Mouse (Mus musculus) E14TG2a.4 (cell line): ENCODE data around the gene Eipr1.

Experiments
- H3K27me3 ChIP-seq: 2 replicates; pipeline ENCODE4 v1.6.1; 2014; ENCODE audit warnings: low read length, control low read depth; ENCODE audit not compliant: insufficient read depth
- H3K36me3 ChIP-seq: 2 replicates; pipeline ENCODE4 v1.6.1; 2014; ENCODE audit warnings: low read length, control low read depth; ENCODE audit not compliant: insufficient read depth
- H3K4me1 ChIP-seq: replicated peaks from 2 replicates; pipeline ENCODE4 v1.6.1; 2014; ENCODE audit warnings: low read depth, low read length, control low read depth
- H3K4me3 ChIP-seq: replicated peaks from 2 replicates; pipeline ENCODE4 v1.5.1; 2014; ENCODE audit warnings: mild to moderate bottlenecking, low read length
- H3K9me3 ChIP-seq: 2 replicates; pipeline ENCODE4 v1.6.1; 2014; ENCODE audit warnings: low read length, control low read depth
- CTCF ChIP-seq: conservative IDR thresholded peaks from 2 replicates; pipeline ENCODE4 v1.5.1; 2014; ENCODE audit warnings: low read length
- NANOG ChIP-seq: IDR thresholded peaks from 2 replicates; pipeline ENCODE4 v1.6.1; 2014; ENCODE audit warnings: borderline replicate concordance, low read length, mixed read lengths
- POU5F1 ChIP-seq: IDR thresholded peaks from 2 replicates; pipeline ENCODE4 v1.6.1; 2014; ENCODE audit warnings: low read length, borderline replicate concordance

Gene Eipr1

DNA sequence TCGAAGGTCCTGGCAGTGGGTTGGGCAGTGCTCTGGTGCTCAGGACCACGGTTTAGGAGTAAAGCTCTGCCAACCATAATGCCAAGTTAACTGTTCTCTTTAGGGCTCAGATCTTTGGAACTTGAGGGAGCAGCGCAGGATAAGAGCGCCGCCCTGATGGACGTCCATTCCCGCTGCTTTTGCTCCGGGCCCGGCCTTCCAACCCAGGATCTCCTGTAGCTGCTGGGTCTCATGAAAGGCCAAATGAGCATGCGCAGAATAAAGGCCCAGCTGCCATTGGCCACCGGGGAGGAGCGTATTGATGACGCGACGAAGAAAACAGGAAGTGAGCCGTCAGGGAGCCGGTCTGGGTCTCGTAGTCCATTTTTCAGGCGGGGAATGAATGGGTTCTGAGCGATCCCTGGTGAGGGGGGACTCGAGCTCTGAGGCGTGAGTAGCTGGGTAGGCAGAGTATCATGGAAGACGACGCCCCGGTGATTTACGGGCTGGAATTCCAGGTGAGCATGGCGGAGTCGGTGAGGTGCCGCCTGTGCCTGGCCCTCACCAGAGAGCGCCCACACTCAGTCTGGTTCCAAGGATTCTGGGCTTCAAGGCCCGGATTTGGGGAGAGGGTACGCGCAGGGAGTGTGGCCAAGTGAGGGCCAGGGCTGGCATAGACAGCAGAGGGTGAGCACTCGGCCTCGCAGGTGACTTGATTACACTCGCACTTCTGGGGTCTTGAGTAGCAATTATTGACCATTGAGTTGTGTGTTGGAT is at the start of gene Eipr1:
Eipr1 (plus strand) TSS at position 296 of the 756 bp plus-strand sequence.
- TF ChIP-seq NANOG (no peak), POU5F1 (no peak), CTCF (no peak)
- Histone ChIP-seq H3K4me3 (peak within 1 kb of the TSS; percentile 93), H3K4me1 (peaks cover 43% of the 10 kb centered on the region), H3K27me3 (no peaks in the 10 kb centered on the region), H3K9me3 (no peaks in the 10 kb centered on the region), H3K36me3 (peaks cover 11% of the 10 kb centered on the region)

DNA sequence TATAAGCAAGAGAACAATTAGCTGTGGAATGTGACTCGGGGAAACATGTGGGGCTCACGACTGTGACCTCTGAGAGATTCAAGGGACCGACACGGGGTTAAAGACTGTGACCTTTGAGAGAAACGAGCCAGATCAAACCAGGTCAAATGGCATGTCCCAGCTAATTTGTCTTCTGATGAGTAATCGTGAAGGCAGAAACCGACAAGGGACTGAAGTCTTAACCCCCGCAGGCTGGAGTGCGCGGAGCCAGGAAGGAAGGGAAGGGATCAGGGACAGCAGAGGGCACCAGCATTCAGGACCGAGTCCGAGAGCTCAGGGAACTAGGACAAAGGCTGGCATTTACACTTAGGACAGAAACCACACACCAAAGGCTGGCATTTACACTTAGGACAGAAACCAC is 47.2 kb upstream of the Eipr1 start:
- Histone ChIP-seq H3K27me3 (no peaks in the 10 kb centered on the region), H3K9me3 (no peaks in the 10 kb centered on the region), H3K4me1 (peaks cover 54% of the 10 kb centered on the region), H3K36me3 (peaks cover 17% of the 10 kb centered on the region), H3K4me3 (no peak overlapping the region)
- TF ChIP-seq NANOG (no peak), CTCF (no peak), POU5F1 (no peak)

DNA sequence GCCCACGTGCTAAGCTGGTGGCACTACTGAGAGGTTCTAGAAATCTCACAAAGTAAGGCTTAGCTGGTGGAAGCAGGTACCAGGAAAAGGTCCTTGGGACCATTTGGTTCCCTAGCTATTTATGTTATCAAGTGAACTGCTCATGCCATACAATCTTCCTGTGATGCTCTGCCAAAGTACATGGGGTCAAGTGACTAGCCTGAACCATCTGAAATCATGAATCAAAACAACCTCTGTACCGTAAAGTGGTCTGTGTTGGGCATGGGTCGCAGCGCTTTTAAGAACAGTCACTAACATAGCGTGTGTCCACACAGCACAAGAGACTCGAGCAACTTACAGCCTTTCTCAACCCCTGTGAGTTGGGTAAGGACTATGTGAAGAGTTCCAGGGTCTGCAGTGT is 46.4 kb upstream of the Eipr1 start:
- peaks cover 18% of the 10 kb centered on the region for H3K36me3 ChIP-seq
- peaks cover 56% of the 10 kb centered on the region for H3K4me1 ChIP-seq
- H3K27me3 ChIP-seq: no peaks in the 10 kb centered on the region
- H3K4me3 ChIP-seq: no peak overlapping the region
- TF ChIP-seq CTCF (no peak), NANOG (no peak), POU5F1 (no peak)
- H3K9me3 ChIP-seq: no peaks in the 10 kb centered on the region

DNA sequence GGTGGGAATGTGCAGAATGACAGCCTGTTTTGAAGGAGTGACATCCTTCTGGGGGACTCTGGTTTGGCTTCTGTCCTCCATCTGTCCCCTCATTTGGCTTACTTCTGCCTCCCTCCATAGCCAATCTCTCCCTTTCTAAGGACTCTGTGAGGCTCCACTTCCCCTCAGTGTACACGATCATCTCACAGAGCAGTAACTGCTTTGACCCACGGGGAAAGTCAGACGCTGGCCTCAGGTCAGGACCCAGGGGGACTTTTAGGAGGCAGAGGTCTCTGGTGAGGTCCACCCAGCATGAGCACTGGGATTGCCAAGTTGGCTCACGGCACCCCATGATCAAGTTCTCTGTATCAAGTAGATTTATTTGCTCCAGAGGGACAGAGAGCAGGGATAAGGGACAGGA is 43.4 kb upstream of the Eipr1 start:
- Histone ChIP-seq H3K4me1 (peaks cover 62% of the 10 kb centered on the region), H3K36me3 (peaks cover 30% of the 10 kb centered on the region), H3K27me3 (no peaks in the 10 kb centered on the region), H3K9me3 (no peaks in the 10 kb centered on the region), H3K4me3 (no peak overlapping the region)
- TF ChIP-seq POU5F1 (no peak), CTCF (no peak), NANOG (no peak)

DNA sequence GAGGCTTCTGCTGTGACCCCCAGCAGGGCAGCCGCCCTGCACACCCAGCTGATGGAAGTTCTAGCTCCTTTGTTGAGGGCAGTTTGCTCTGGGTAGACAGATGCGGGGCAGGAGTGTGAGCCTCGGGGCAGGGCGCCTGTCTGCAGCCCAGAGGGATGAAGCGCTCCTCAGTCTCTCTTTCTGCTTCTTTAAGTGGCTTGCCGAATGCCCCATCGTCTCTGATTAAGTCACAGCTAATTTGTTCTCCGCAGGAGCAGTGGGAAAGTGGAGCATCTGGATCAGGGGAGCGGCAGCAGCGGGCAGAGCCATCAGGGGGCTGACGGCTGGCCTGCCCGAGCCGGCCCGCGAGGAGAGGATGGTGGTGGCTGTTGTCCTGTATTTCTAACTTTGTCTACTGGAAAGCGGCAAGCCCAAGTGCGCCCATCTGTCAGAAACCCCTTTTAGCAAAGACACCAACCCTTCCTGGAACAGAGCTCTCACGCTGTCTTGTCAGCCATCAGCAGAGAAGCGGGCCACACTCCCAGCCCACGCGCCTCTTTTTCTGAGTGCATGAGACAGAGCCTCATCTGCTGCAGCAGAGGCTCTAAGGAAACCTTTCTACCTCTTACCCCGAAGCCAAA is 40.9 kb upstream of the Eipr1 start:
- no peak for TF ChIP-seq POU5F1
- TF ChIP-seq CTCF: no peak
- peak overlapping the region; percentile 29; the same call in 1 of the 2 replicates for H3K4me3 ChIP-seq
- no peaks in the 10 kb centered on the region for H3K27me3 ChIP-seq

DNA sequence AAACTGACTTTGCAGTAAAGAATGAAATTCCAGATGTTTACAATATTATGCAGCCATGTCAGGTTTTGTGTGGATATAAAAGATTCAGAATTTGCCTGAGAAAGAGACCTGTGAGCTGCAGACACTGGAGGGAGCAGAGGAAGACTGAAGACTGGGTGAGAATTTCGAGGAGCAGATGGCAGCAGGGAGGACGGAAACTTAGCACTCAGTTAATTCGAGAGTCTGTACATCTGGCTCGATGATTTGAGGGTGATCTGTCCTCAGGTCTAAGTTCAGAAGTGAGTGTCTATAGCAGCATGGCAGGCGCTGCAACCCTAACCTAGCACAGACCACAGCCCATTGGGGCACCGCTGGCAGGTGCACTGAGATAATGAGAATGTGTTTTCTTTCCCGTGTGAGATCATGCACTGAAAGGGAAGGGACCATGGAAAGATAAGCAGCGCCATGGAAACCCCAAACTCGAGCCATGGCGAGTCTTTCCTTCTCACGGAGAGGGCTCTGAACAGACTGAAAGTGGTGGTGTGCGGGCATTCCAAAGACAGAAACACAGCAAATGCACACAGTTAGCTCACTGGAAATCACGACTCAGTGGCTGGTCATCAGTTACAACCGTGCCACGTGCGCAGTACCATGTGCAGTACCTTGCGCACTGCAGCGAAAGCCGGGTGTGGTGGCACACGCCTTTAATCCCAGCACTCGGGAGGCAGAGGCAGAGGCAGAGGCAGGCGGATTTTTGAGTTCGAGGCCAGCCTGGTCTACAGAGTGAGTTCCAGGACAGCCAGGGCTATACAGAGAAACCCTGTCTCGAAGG is 36.6 kb upstream of the Eipr1 start:
- Histone ChIP-seq H3K4me3 (no peak overlapping the region), H3K9me3 (no peaks in the 10 kb centered on the region), H3K36me3 (peaks cover 40% of the 10 kb centered on the region), H3K27me3 (no peaks in the 10 kb centered on the region), H3K4me1 (peaks cover 93% of the 10 kb centered on the region)
- TF ChIP-seq CTCF (no peak), POU5F1 (no peak), NANOG (no peak)

More for the DNA sequence above, 40.9 kb upstream of the Eipr1 start:
- H3K9me3 ChIP-seq: no peaks in the 10 kb centered on the region
- H3K36me3 ChIP-seq: peaks cover 29% of the 10 kb centered on the region
- peaks cover 68% of the 10 kb centered on the region for H3K4me1 ChIP-seq

DNA sequence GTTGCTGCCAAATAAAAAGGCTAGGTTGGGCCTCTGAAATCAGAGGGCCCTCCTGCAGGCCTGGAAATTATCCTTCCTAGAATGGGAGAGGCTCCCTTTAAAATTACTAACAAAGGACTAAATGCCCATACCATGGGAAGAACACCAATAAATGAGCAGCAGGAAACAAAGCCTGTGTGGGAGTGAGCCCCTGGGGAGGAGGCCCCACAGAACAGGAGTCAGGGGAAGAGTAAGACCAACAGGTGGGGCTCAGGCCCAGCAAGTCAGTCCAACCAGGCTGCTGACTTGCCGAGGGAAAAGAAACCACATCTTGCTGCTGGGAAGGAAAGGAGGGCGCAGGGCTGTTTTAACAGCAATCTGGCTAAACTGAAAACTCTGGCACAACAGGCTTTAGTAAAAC is 34.5 kb upstream of the Eipr1 start:
- no peak overlapping the region; the same call in 1 of the 2 replicates for H3K4me3 ChIP-seq
- peaks cover 84% of the 10 kb centered on the region for H3K4me1 ChIP-seq
- H3K9me3 ChIP-seq: no peaks in the 10 kb centered on the region
- peaks cover 45% of the 10 kb centered on the region for H3K36me3 ChIP-seq
- no peaks in the 10 kb centered on the region for H3K27me3 ChIP-seq
- TF ChIP-seq CTCF (no peak), NANOG (no peak), POU5F1 (no peak)

DNA sequence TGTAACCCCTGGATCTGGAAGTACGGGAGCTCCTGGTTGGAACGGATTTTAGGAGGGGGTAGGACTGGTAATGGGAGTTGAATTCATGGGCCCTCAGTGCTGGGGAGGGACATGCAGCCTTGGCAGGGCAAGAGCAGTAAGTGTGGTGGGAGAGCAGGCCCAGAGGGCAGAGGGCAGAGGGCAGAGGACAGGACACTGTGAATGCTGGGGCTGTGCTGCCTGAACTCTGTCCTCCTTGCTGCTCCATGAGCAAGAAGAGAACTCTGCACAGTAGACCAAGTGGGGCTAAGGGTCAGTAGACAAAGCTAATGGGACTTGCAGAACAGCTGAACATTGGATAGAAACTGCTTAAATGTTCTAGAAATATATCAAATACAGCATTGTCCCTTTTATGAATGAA is 33.5 kb upstream of the Eipr1 start:
- H3K36me3 ChIP-seq: peaks cover 53% of the 10 kb centered on the region
- H3K9me3 ChIP-seq: no peaks in the 10 kb centered on the region
- TF ChIP-seq POU5F1 (no peak), NANOG (no peak), CTCF (no peak)
- H3K4me1 ChIP-seq: peaks cover 76% of the 10 kb centered on the region
- no peak overlapping the region for H3K4me3 ChIP-seq
- H3K27me3 ChIP-seq: no peaks in the 10 kb centered on the region
